Mouse (Mus musculus): Measurements from ENCODE around the gene Lamtor3.

DNA sequence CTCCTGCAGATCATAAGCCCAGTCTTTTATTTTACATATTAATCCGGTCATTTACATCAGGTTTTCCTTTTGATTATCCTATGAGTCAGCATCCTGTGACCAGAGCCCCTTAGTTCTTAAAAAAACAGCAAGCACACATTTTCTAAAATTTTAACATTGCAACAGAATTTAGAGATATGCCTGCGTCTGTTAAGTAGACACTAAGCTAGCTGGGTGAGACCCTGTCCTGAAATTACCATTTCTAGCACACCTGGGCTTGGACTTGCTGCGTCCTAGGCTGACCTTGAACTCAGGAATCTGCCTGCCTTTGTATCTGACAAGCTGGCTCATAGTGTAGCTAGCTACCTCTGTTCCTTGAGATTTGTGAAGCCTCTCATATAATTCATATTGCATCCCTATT lies 11.6 kb downstream of the Lamtor3 start:
- no peak for TF ChIP-seq CTCF (IDR thresholded peaks at IDR 0.05; ENCODE audit: low read depth)
- TF ChIP-seq EP300 (IDR thresholded peaks at IDR 0.05; ENCODE audit: low read depth): no peak
